Mouse (Mus musculus) heart, adult 9 months (tissue): ENCODE measurements at regions not wholly inside any gene's neighbourhood (a gene's known extent, or its start where the extent isn't known, plus 50 kb on each side); places are given as distances from the start of the nearest gene placed in this dataset.
A peak's percentile ranks its signal among the peaks of the same experiment; 100 is the strongest.

Experiments
- DNase-seq, 2 experiments: peaks; one replicate each; pipeline ENCODE4 v3.0.0; 2022; ENCODE audit warnings: low spot score in 2 of 2

DNA sequence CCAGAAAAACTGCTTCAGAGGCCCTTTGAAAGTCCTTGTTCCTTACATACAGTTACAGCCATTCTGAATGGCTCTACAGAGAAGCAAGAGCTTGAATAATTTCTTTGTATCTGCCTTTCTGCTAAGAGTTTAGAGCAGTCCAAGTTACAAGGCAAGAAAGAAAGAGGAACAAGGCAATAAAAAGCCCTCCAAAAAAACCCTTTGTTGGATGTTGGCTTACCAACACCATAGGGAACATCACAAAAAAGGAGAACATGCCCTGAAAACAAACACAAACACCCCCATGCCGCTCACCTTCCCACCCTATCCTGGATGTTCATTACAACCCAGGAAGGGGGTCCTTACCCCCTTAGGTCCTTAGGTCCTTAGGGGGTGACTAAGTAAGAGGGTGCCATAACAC is 359.2 kb upstream of the Gcfc2 start:
- DNase-seq = no peak

- DNase-seq = no peak
Measured at GRCm38 (mm10) chr6:81586441-81587117, 336.9 kb upstream of the Gcfc2 start.

- DNase-seq = no peak
Measured at GRCm38 (mm10) chr6:81589727-81590126, 333.7 kb upstream of the Gcfc2 start.

GRCm38 (mm10) chr6:81595926-81596325 is 327.5 kb upstream of the Gcfc2 start:
- DNase-seq = no peak

- DNase-seq = no peak
Measured at GRCm38 (mm10) chr6:81608637-81609036, 314.8 kb upstream of the Gcfc2 start.

DNA sequence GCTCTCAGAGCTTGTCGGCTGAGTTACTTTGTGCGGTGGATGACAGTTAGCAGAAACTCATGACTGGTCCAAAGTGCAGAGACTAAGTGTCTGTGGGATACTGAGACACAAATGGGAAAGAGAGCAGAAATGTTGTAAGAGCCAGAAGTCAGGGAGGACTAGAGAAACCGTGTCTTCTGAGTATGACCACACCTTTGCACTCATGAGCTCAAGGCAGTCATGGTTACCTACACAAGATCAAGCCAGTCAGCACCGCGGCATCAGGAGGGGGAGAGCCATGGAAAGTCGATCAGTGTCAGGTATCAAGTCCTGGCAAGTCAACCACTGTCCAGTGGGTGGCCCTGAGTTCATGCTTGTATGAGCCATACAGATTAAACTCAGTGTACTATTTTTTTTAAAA is 311.5 kb upstream of the Gcfc2 start:
- DNase-seq = no peak

- no peak for DNase-seq
Measured at GRCm38 (mm10) chr6:81618018-81618417, 305.5 kb upstream of the Gcfc2 start.

DNA sequence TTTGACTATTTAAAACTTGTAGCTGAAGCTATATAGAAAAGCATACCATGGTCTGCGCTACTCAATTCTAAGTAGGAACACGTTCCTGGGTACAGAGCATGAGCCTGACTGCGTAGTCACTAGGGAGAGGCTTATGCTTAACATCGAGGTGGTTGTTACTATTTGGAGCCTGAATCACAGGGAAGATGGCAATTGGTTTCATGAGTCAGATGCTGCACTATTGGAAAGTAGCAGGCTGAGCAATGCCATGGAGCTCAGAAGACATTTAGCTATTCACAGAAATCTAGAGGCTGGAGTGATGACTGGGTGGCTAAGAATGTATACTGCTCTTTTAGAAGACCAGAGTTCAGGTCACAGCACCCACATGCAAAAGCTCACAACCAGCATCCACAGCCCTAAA is 302.4 kb upstream of the Gcfc2 start:
- DNase-seq = no peak

DNA sequence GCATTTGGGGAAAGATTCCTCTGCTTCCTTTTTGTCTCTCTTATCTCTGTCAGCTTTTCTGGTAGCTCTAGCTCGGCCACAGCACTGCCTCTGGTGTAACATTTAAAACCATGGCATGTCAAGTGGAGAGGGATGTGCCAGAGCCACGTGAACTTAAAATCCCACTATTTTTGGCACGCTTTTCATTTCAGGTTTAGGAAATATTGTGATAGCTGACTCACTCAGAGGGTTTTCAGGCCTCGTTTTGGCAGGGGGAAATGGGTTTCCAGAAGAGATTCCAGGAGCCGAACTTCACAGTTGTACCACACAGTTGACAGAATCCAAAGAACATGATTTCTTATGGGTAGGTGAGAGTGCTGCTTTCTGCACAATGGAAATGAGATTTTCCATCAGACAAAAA is 300.8 kb upstream of the Gcfc2 start:
- no peak for DNase-seq

- DNase-seq = no peak
Measured at GRCm38 (mm10) chr6:81625016-81625415, 298.5 kb upstream of the Gcfc2 start.

DNA sequence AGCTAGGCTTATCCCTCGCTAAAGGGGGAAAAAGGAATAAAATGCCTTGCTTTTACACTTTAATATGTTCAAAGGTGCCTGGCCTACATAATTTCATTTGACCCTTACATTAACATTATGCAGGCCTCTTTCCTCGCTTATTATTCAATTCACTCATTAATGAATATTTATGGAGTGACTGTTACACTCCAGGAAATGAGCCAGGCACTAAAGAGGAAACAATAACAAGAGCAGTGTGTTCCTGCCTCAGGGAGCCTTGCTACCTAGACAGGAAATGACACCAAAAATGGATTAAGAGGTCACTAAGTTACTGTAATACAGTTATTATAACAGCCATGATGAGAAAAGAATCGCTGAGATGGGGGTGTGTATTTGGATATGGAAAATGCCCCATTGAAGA is 289.9 kb upstream of the Gcfc2 start:
- DNase-seq = no peak

DNA sequence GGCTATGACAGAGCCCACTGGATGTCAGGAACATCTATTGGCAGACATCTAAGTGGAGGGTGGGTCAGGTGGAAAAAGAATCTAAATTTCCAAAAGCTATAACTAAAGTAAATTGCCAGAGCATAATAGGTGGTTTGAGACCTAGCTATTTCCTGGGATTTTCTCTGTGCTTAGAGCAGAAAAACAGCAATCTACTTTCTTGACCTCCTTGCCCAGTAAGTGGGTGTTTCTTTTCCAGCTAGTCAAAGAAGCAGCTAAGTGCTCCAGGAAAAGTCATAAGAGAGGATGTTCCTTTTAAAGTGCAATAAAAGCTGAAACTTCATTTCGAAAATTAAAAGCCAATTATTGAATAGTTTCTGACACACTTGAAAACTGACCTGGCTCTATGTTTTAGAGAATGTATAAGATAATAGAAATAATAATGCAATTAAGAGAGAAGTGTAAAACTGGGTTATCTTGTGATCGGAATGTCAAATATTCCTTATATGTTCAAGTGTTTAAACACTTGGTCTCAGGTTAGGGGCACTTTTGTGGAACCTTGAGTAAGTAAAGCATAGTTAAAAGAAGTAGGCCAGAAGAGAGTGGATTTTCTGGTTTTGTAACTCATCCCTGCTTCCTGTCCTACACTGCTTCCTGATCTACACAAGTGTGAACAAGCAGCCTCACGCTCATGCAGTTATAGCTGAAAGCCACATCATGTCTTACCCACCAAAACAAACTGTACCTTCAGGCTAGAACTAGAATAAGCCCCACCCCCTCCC is 275.7 kb upstream of the Gcfc2 start:
- DNase-seq = no peak

- no peak for DNase-seq
Measured at GRCm38 (mm10) chr6:81651856-81652255, 271.6 kb upstream of the Gcfc2 start.

DNA sequence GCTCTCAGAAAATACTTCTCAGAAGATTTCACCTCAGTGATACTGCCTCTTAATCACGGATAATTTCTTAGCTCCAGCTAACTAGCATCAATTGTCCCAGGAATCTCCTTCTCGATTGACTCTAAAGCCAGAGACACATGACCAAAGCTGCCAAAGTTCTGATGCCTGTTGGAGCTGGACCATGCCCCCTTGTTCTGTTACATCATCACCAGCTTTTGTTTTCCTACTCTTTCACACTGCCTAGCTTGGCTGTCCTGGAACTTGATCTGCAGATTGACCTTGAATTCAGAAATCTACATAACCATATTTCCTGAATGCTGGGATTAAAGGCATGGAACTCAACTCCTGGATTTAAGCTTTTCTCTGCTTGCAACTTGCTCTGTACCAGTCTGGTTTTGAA is 268.3 kb upstream of the Gcfc2 start:
- DNase-seq = no peak

GRCm38 (mm10) chr6:81660478-81661395 is 262.7 kb upstream of the Gcfc2 start:
- peak; percentile 1 to 19 for DNase-seq

- DNase-seq = no peak
Measured at GRCm38 (mm10) chr6:81668944-81669343, 254.5 kb upstream of the Gcfc2 start.

- no peak for DNase-seq
Measured at GRCm38 (mm10) chr6:81673316-81673715, 250.2 kb upstream of the Gcfc2 start.

DNA sequence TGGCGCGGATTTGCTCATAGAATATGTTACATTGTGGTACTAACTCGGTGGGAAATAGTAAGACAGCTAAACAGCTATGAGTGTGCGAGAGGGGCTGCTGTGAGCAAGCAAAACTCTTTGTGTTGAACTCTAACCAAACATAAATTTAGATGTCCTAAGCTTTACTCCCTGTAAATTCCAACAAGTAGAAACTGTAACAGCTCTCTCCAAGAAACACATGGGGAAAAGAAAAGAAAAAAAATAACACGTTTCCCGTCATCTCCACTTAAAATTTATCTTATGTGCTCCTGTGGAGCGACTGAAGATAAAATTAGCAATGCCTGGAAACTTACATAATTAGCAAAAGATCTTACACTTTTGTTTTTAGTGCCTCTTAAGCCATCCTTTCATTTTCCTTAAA is 226.2 kb upstream of the Gcfc2 start:
- DNase-seq = no peak

- no peak for DNase-seq
Measured at GRCm38 (mm10) chr6:81698173-81698572, 225.3 kb upstream of the Gcfc2 start.

- DNase-seq = no peak
Measured at GRCm38 (mm10) chr6:81714867-81715266, 208.6 kb upstream of the Gcfc2 start.

DNA sequence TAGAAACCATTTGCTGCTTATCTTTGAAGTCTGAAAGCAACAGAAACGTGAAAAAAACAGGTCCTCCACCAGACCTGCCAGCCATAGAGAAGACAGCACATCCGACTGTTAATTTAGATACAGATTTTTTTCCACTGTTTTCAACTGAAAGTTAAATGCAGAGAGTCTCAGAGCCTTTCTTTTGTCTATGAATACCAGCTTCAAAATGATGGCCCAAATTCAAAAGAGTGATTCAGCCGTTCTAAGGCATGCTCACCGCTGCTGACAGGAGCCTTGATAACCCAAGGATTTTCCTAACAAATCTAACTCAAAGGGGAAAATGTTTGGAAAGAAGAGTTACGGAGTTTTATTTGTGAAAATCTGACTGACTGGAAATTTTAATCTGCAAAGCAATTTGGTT is 207.1 kb upstream of the Gcfc2 start:
- DNase-seq = no peak
